Mouse (Mus musculus) bone marrow, adult 2 months (tissue): Measurements from ENCODE around the gene Slit3.

Experiments
- CTCF ChIP-seq: fragments of 200-500 bp; IDR thresholded peaks from 2 replicates; pipeline ENCODE4 v1.5.1; 2011; ENCODE audit warnings: low read length, control low read depth; ENCODE audit not compliant: control insufficient read depth, insufficient read depth
- POLR2A ChIP-seq: fragments of 200-500 bp; IDR thresholded peaks from 2 replicates; pipeline ENCODE4 v1.6.1; 2011; ENCODE audit warnings: low read depth, mild to moderate bottlenecking, control low read depth, low read length, borderline replicate concordance; ENCODE audit not compliant: control insufficient read depth

- no peak for TF ChIP-seq CTCF
- TF ChIP-seq POLR2A, result no peak
These were observed 448.3 kb downstream of the Slit3 start for GRCm38 (mm10) chr11:35569126-35569916.
